24 mouse cellular contexts compared by ENCODE assay signal in the genomic region with DNA sequence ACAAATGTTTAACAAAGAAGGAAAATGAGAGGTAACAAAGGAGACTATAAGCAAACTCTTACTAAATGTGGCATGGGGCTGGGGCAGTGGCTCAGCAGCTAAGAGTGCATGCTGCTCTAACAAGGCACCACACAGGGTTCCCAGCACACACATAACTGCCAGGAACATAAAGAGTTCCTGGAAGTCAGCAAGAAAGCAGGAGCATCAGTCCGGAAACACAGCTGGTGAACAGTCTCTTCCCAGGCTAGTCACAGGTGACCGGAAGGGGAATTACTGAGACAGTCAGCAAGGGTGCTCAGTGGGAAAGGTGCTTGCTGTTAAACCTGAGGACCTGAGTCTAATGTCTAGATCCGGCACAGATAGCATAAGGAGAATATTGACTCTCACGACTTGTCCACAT.
"Had no signal": no experiment of that assay in that cellular context is flagged by ENCODE, and none has a peak within 500 bp of the region (broad histone marks: within the 10 kb centered on the region; RNA-seq: fewer than 3 reads in every experiment).

No protein-coding gene starts in this region.

- H3K9ac ChIP-seq: forebrain, embryonic 15.5 days; forebrain, postnatal 0 days; heart, embryonic 13.5 days; heart, embryonic 15.5 days; hindbrain, embryonic 13.5 days; hindbrain, embryonic 15.5 days; kidney, embryonic 15.5 days; limb, embryonic 12.5 days had no signal

- H3K4me1 ChIP-seq: forebrain, embryonic 15.5 days; heart, embryonic 13.5 days; heart, embryonic 15.5 days; kidney, embryonic 15.5 days; limb, embryonic 12.5 days had no signal

- H3K4me3 ChIP-seq: forebrain, embryonic 15.5 days; heart, embryonic 13.5 days; heart, embryonic 15.5 days; hindbrain, embryonic 13.5 days; hindbrain, embryonic 15.5 days; kidney, embryonic 15.5 days; left cerebral cortex, adult 2 months; limb, embryonic 10.5 days; limb, embryonic 12.5 days had no signal

- H3K4me2 ChIP-seq: forebrain, embryonic 15.5 days; heart, embryonic 11.5 days; heart, embryonic 13.5 days; heart, embryonic 15.5 days; hindbrain, embryonic 13.5 days; hindbrain, embryonic 15.5 days; kidney, embryonic 15.5 days; limb, embryonic 12.5 days had no signal

- H3K9me3 ChIP-seq: forebrain, embryonic 15.5 days; heart, embryonic 13.5 days; heart, embryonic 15.5 days; hindbrain, embryonic 13.5 days; hindbrain, embryonic 15.5 days; kidney, embryonic 15.5 days; limb, embryonic 10.5 days; limb, embryonic 12.5 days had no signal

- H3K36me3 ChIP-seq: forebrain, embryonic 15.5 days; hindbrain, embryonic 15.5 days; limb, embryonic 10.5 days; limb, embryonic 12.5 days had no signal

- H3K27me3 ChIP-seq: forebrain, embryonic 15.5 days; heart, embryonic 13.5 days; heart, embryonic 15.5 days; hindbrain, embryonic 13.5 days; hindbrain, embryonic 15.5 days; kidney, embryonic 15.5 days; limb, embryonic 12.5 days had no signal

- DNase-seq: gastrocnemius, postnatal 14 days; gastrocnemius, postnatal 36 days; heart, adult 18-20 months; heart, postnatal 14 days; heart, postnatal 36 days; kidney, adult 11 months; kidney, adult 2 months; kidney, adult 9 months; kidney, postnatal 14 days; kidney, postnatal 36 days had no signal

- ATAC-seq: forebrain, embryonic 15.5 days; intestine, embryonic 16.5 days had no signal

- H3K27ac ChIP-seq: forebrain, embryonic 15.5 days; heart, embryonic 13.5 days; heart, embryonic 15.5 days; hindbrain, embryonic 13.5 days; hindbrain, embryonic 15.5 days; hindbrain, postnatal 0 days; kidney, embryonic 15.5 days; kidney, postnatal 0 days; left cerebral cortex, adult 2 months; limb, embryonic 10.5 days; limb, embryonic 12.5 days had no signal
